Mouse (Mus musculus): ENCODE data around the gene Zfp112.
A peak's percentile ranks its signal among the peaks of the same experiment; 100 is the strongest.
"Not testable (repeated sequence)": the region's sequence is repeated elsewhere in the genome, so short reads cannot be mapped to it uniquely, and the experiment has no call there.

The Zfp112 gene

GRCm38 (mm10) chr7:24112156-24112856, at the start of gene Zfp112:
Zfp112 (plus strand) TSS chr7:24112314.
- no peak for DNase-seq (ENCODE audit: low read depth in 2 of 2, low spot score in 2 of 2)

GRCm38 (mm10) chr7:24074424-24074823, 37.7 kb upstream of the Zfp112 start:
- not testable (repeated sequence) for DNase-seq (ENCODE audit: low read depth in 2 of 2, low spot score in 2 of 2)

- DNase-seq (ENCODE audit: low read depth in 2 of 2, low spot score in 2 of 2): peak; percentile 87 to 88
Measured at GRCm38 (mm10) chr7:24081634-24082431, 30.3 kb upstream of the Zfp112 start, which contains the start of gene Zfp180. Zfp180 (plus strand) TSS chr7:24081924.

GRCm38 (mm10) chr7:24082457-24083235, 29.5 kb upstream of the Zfp112 start:
- DNase-seq (ENCODE audit: low read depth in 2 of 2, low spot score in 2 of 2): no peak

GRCm38 (mm10) chr7:24086871-24087270, 25.2 kb upstream of the Zfp112 start:
- DNase-seq (ENCODE audit: low read depth in 2 of 2, low spot score in 2 of 2): no peak

GRCm38 (mm10) chr7:24087485-24088125, 24.5 kb upstream of the Zfp112 start:
- no peak for DNase-seq (ENCODE audit: low read depth in 2 of 2, low spot score in 2 of 2)

- DNase-seq (ENCODE audit: low read depth in 2 of 2, low spot score in 2 of 2): no peak
Measured at GRCm38 (mm10) chr7:24104403-24104802, 7.7 kb upstream of the Zfp112 start.

- no peak for DNase-seq (ENCODE audit: low read depth in 2 of 2, low spot score in 2 of 2)
Measured at GRCm38 (mm10) chr7:24105144-24105703, 6.9 kb upstream of the Zfp112 start.

GRCm38 (mm10) chr7:24110839-24111238, 1.3 kb upstream of the Zfp112 start:
- DNase-seq (ENCODE audit: low read depth in 2 of 2, low spot score in 2 of 2): no peak

- no peak for DNase-seq (ENCODE audit: low read depth in 2 of 2, low spot score in 2 of 2)
Measured at GRCm38 (mm10) chr7:24111772-24112155, 350 bp upstream of the Zfp112 start.

- no peak for DNase-seq (ENCODE audit: low read depth in 2 of 2, low spot score in 2 of 2)
Measured at GRCm38 (mm10) chr7:24113001-24113400, 887 bp downstream of the Zfp112 start.

GRCm38 (mm10) chr7:24116655-24117054, 4.5 kb downstream of the Zfp112 start:
- no peak for DNase-seq (ENCODE audit: low read depth in 2 of 2, low spot score in 2 of 2)

GRCm38 (mm10) chr7:24133425-24133995, 21.4 kb downstream of the Zfp112 start:
- DNase-seq (ENCODE audit: low read depth in 2 of 2, low spot score in 2 of 2): no peak

- DNase-seq (ENCODE audit: low read depth in 2 of 2, low spot score in 2 of 2): peak; percentile 73 to 81
Measured at GRCm38 (mm10) chr7:24133996-24134828, 22.1 kb downstream of the Zfp112 start, which contains the start of gene Zfp235. Zfp235 (plus strand) TSS chr7:24134169.

- no peak for DNase-seq (ENCODE audit: low read depth in 2 of 2, low spot score in 2 of 2)
Measured at GRCm38 (mm10) chr7:24142566-24142965, 30.5 kb downstream of the Zfp112 start.

GRCm38 (mm10) chr7:24153272-24153671, 41.2 kb downstream of the Zfp112 start:
- no peak for DNase-seq (ENCODE audit: low read depth in 2 of 2, low spot score in 2 of 2)

GRCm38 (mm10) chr7:24172191-24172590, 60.1 kb downstream of the Zfp112 start:
- DNase-seq (ENCODE audit: low read depth in 2 of 2, low spot score in 2 of 2): no peak

GRCm38 (mm10) chr7:24174618-24175336, 62.7 kb downstream of the Zfp112 start, which contains the start of gene Zfp114:
Zfp114 (plus strand) TSS chr7:24175060.
- DNase-seq (ENCODE audit: low read depth in 2 of 2, low spot score in 2 of 2): peak in 1 of 2 experiments; percentile 1

GRCm38 (mm10) chr7:24175337-24175711, 63.2 kb downstream of the Zfp112 start:
- DNase-seq (ENCODE audit: low read depth in 2 of 2, low spot score in 2 of 2): no peak

Data from CD8-positive naive resting alpha-beta T cell, adult 2 months (primary cell).